Mouse (Mus musculus): Measurements from ENCODE around the gene Arhgef12. TPM values are rescaled to one million over a fixed set of nuclear protein-coding genes. Genes with fewer than 3 reads are reported as not detected.
"Not testable (repeated sequence)": the region's sequence is repeated elsewhere in the genome, so short reads cannot be mapped to it uniquely, and the experiment has no call there.

Gene Arhgef12
- 115 and 123 TPM in 2 replicates for total RNA-seq (2021)
- long read RNA-seq, experiment 1, partial matches to known transcripts, result 5 of 24 reads
- long read RNA-seq, experiment 1, other reads (novel, unspliced or antisense), result 18 of 24 reads
- long read RNA-seq, experiment 2, partial matches to known transcripts, result 9 of 32 reads
- long read RNA-seq, experiment 2, other reads (novel, unspliced or antisense), result 23 of 32 reads

DNA sequence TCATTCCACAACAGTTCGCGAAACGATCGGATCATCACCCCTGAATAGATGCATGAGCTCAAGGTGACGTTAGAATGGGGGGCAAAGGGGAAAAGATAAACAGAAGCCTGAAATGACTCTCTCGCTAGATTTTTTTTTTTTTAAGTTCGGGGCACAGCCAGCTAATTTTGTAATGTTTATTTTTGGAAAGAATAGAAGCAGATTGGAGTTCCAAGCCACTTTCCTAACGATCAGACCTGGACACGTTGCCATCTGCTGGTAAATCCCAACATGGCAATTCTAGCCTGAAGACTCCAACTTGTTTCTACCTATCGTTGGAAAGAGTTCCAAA lies at the start of gene Arhgef12:
Arhgef12 (minus strand) TSS at position 53 of the 331 bp plus-strand sequence.
- DNase-seq, result peak; percentile 70

GRCm38 (mm10) chr9:43155960-43156359 lies 48.9 kb upstream of the Arhgef12 start:
- DNase-seq, result no peak

- DNase-seq, result no peak
Measured at GRCm38 (mm10) chr9:43151779-43152178, 44.7 kb upstream of the Arhgef12 start.

- DNase-seq, result no peak
Measured at GRCm38 (mm10) chr9:43150957-43151356, 43.9 kb upstream of the Arhgef12 start.

DNA sequence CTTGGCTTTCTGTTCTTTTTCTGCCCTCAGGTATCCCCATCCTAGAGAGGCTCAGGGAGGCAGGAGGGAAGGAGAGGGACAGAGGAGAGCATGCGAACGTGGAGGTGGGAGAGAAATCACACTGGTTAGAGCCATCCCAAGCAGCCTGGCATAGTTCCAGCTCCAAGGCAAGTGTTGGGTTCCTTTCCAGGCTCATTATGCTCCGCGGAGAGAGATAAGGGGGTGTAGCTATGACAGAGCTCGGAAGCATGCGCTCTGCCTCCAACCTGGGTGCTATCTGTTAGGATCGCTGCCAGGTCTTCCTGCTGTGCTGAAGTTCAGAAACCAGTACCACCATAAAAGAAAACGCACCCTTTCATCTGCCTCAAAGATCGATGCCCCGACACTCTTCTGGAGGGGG lies 43.0 kb upstream of the Arhgef12 start:
- DNase-seq, result peak; percentile 45

DNA sequence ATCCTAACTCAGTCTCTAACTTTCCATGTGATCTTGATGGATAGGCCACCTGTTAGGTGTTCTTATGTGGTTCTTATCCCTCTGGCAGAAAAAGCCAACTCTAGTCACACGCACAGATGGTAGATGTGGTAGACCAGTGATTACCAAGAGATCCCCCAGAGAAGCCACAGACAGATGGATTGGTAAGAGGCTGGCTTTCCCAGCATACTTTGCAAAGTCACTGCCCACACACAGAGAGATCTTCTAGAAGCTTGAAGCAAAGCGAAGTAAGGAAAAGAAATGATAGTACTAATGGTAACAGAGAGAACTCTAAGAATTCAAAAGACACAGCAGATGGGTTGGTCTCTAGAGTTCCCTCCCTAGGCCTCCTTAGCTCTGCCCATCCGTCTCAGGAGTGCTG lies 42.5 kb upstream of the Arhgef12 start:
- no peak for DNase-seq

DNA sequence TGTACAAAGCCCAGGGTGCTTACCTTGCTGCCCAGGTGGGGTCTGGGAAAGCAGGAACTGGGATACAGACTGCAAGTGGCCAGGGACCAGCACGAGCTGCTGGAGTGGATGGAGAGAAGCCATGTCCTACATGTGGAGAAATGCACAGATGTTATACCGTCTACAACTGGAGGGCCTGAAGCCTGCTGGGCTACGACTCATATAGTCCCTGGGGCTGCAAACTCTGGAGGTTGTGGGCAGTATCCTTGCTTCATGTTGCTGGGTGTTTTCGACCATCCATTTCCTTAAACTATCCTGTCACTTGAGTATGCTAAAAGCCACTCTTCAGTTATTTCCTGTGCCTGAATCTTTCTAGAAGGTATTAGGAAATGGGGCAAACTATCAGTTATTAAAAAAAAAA lies 38.2 kb upstream of the Arhgef12 start:
- no peak for DNase-seq

GRCm38 (mm10) chr9:43144206-43144810 lies 37.3 kb upstream of the Arhgef12 start:
- DNase-seq, result peak; percentile 11

DNA sequence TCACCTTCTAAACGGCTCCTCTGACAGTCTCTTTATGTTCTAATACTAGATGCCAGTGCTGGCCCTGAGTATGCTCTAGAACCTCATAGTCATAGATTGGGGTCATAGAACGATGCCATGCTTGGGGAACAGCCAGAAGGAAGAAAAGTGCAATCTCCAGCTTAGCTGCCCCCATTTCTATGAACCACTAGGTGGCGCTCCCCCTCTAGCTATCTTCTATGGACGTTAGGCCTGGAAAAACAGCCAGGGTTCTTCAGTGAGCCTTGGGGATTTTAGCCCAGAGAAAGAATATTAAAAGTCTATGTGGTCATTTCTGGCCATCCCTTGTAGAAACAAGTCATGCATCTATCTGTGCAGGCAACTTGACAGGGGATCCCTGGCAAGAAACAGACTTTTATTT lies 34.8 kb upstream of the Arhgef12 start:
- DNase-seq, result peak; percentile 84

- DNase-seq, result no peak
Measured at GRCm38 (mm10) chr9:43133525-43133924, 26.5 kb upstream of the Arhgef12 start.

- DNase-seq, result no peak
Measured at GRCm38 (mm10) chr9:43132380-43132779, 25.3 kb upstream of the Arhgef12 start.

DNA sequence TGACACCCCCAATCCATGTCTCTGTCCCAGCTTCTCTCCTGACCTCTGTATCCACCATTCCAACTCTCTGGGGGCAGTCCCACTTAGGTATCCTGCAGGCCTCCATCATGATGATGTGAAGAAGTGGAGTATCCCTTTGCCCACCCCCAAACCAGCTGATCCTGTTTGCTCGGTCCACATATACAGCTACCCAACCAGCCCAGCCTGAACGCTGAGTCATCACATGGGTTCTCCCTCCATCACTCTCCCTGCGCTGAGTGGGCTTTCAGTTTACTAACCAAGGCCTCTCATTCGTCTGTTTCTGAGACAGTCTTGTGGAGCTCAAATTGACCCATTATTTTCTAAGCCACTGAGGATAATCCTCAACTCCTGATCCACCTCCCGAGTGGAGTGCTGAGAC lies 24.9 kb upstream of the Arhgef12 start:
- DNase-seq, result no peak

GRCm38 (mm10) chr9:43130684-43131083 lies 23.6 kb upstream of the Arhgef12 start:
- no peak for DNase-seq

DNA sequence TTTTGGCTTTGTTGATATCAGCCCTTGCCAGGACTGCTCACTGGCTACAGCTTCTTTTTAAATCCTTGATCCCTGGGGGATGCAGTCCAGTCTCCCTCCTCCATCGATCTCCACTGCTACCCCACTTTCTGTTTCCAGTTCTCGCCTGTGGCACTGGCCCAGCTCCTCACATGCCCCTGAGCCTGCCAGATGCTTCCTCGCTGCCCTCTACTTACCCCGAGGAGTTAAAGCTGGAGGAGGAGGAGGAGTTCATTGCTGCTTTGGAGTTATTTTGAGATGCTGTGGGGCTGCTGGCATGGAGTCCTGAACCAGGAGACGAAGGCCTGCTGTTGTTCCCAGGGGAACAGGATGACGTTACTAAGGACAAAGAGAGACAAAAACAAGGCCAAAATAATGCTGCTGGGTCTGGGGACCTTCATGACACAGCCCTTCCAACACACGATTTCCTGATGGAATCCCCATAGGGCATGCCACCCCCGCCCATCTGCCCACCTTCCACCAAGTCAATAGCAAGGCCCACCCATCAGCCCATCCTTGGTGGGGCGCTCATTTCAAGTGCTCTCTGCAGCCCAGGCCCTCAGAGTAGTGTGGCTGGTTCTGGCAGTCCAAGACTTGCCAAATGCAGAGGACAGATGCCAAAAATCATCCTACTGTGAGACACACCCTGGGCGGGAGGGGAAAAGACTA lies 20.2 kb upstream of the Arhgef12 start:
- DNase-seq, result peak; percentile 31

- peak; percentile 34 for DNase-seq
Measured at GRCm38 (mm10) chr9:43122379-43122778, 15.3 kb upstream of the Arhgef12 start.

GRCm38 (mm10) chr9:43121948-43122347 lies 14.9 kb upstream of the Arhgef12 start:
- DNase-seq, result not testable (repeated sequence)

- DNase-seq, result no peak
Measured at GRCm38 (mm10) chr9:43116997-43117336, 9.9 kb upstream of the Arhgef12 start.

DNA sequence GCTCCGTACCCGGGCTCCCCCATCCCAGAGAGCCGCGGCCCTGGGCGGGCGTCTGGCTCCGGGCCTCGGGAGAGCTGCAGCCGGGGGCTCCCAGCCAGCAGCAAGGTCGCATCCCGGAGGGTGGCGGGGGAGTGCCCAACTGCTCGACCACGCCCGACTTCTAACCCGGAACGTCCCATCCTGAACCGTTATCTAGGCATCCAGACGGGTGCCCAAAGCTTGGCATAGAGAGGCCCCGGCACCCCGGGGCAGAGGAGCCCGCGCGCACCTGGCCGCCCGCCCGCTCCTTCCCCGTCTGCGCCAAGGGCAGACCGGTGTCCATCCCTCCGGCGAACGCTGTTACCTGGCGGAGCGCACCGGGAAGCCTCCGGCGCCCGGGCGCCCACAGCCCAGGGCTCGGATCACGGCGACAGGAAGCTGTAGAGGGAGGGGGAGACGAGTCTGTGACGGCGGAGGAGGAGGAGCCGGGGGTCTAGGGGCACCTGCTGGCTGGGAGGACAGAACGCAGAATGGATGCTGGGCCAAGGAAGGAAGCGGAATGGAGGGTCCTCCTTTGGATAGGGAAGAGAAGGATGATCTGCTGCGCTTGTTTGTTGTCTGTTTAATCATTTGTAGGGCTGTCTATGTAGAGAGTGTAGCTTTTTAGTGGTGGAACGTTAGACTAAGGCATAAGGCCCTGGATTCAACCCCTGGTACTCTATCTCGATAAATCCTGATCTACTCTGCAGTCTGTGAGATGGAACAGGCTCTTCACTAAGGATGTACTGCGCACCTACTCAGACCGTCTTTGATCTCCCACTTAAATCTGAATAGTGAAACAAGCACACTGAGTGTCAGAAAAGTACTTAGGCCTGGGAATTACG lies 9.3 kb upstream of the Arhgef12 start, which contains the start of gene Tmem136:
Tmem136 (minus strand) TSS at position 437 of the 863 bp plus-strand sequence.
- peak; percentile 73 for DNase-seq

GRCm38 (mm10) chr9:43115431-43116133 lies 8.5 kb upstream of the Arhgef12 start:
- DNase-seq, result no peak

DNA sequence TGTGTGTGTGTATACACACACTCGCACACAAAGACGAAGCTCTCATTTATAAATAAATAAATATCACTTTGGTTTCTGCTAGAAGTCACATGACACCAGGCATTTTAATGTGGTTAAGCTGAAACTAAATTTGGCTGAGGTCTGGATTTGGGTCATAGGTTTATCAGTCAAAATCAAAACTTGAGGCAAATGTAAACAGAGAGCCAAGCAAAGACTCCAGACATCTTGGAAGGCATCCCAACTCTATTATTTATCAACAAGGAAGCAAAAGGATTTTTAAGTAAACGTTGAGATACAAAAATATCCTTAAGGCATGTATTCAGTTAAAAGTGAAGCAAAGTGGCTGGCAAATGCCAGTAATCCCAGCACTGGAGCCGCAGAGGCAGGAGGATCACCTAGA lies 7.8 kb upstream of the Arhgef12 start:
- DNase-seq, result no peak

- DNase-seq, result peak; percentile 51
Measured at GRCm38 (mm10) chr9:43110286-43110980, 3.4 kb upstream of the Arhgef12 start.

DNA sequence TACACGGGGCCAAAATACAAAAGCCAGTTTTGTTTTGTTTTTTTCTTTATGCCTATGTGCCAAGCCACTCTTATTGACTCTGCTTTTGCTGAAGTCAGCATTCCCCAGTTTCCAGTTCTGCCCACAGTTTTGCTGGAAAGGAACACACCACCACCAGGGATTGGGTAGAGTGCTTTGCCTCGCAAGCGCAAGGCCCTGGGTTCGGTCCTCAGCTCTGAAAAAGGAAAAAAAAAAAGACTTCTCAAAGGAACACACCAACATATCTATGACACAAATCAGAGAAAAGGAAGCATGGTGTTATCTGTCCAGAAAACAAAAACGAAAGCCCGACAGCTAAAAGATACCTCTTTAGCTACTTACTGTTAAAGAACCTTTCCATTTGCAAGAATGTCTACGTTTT lies 2.1 kb upstream of the Arhgef12 start:
- DNase-seq, result no peak

All from adrenal gland, postnatal 14 days (tissue).